Mouse (Mus musculus) thymus, adult 18-20 months (tissue): ENCODE results near the gene Mamld1.

Experiments
- DNase-seq, 2 experiments: peaks; one replicate each; pipeline ENCODE4 v3.0.0; 2022; ENCODE audit warnings: mixed read lengths in 2 of 2

Mamld1 gene

GRCm38 (mm10) chrX:71141390-71141789 lies 91.3 kb downstream of the Mamld1 start:
- DNase-seq: no peak

- DNase-seq: no peak
These were observed 99.5 kb downstream of the Mamld1 start for GRCm38 (mm10) chrX:71149441-71150050.

GRCm38 (mm10) chrX:71150551-71151001 lies 100.5 kb downstream of the Mamld1 start:
- no peak for DNase-seq

GRCm38 (mm10) chrX:71181526-71181925 lies 131.5 kb downstream of the Mamld1 start:
- DNase-seq: no peak

GRCm38 (mm10) chrX:71183671-71184070 lies 133.6 kb downstream of the Mamld1 start:
- DNase-seq: no peak

GRCm38 (mm10) chrX:71186396-71186795 lies 136.3 kb downstream of the Mamld1 start:
- no peak for DNase-seq

GRCm38 (mm10) chrX:71204776-71205175 lies 154.7 kb downstream of the Mamld1 start:
- no peak for DNase-seq
